Mouse (Mus musculus) lung, embryonic 14.5 days (tissue): ENCODE results near the gene Fhit. TPM values are rescaled to one million over a fixed set of nuclear protein-coding genes. Genes with fewer than 3 reads are reported as not detected.

ENCODE experiments used
- ATAC-seq: fragments of 200-750 bp; cut with Nextera tagmentation; 2 replicates; pipeline ENCODE4 v1.8.0; 2017; ENCODE audit warnings: mild to moderate bottlenecking, moderate TSS enrichment, moderate library complexity; ENCODE audit not compliant: insufficient read depth
- DNase-seq: peaks from one replicate; pipeline ENCODE4 v3.0.0-alpha.2; 2015
- H3K27ac ChIP-seq: fragments of 300-500 bp; sonication (generic); 2 replicates; pipeline ENCODE4 v1.5.1; 2014; ENCODE audit warnings: low read depth, mild to moderate bottlenecking, moderate library complexity
- H3K27me3 ChIP-seq: fragments of 300-500 bp; sonication (generic); 2 replicates; pipeline ENCODE4 v1.6.1; 2014; ENCODE audit warnings: low read length, control low read depth; ENCODE audit not compliant: insufficient read depth
- H3K36me3 ChIP-seq: fragments of 300-500 bp; sonication (generic); 2 replicates; pipeline ENCODE4 v1.6.1; 2014; ENCODE audit warnings: control low read depth; ENCODE audit not compliant: insufficient read depth
- H3K4me1 ChIP-seq: fragments of 300-500 bp; sonication (generic); 2 replicates; pipeline ENCODE4 v1.6.1; 2014; ENCODE audit warnings: antibody characterized with exemption, control low read depth; ENCODE audit not compliant: insufficient read depth
- H3K4me2 ChIP-seq: fragments of 300-500 bp; sonication (generic); 2 replicates; pipeline ENCODE4 v1.6.1; 2014; ENCODE audit warnings: mild to moderate bottlenecking
- H3K4me3 ChIP-seq: fragments of 300-500 bp; sonication (generic); 2 replicates; pipeline ENCODE4 v1.5.1; 2014; ENCODE audit warnings: low read depth, low read length
- H3K9ac ChIP-seq: fragments of 300-500 bp; sonication (generic); 2 replicates; pipeline ENCODE4 v1.6.1; 2014
- H3K9me3 ChIP-seq: fragments of 300-500 bp; sonication (generic); 2 replicates; pipeline ENCODE4 v1.6.1; 2016; ENCODE audit warnings: low read depth, low read length, control low read depth
- CTCF ChIP-seq: IDR thresholded peaks from 2 replicates; pipeline ENCODE4 v1.5.1; 2016; ENCODE audit warnings: antibody characterized with exemption, low read depth
- WGBS: fragments of 180-500 bp; shearing (Covaris S2); extraction: QIAGEN DNeasy Blood & Tissue Kit; methylation state at CpG from one replicate; pipeline ENCODE4 v1.1.7; 2014; 5-methylcytosine and 5-hydroxymethylcytosine counted together
- polyA plus RNA-seq: library from polyadenylated mRNA; unstranded; fragments of >200 nt; fragmentation: Nextera tagmentation; extraction: Ambion mirVana; gene quantifications from 2 replicates; pipeline ENCODE4 v1.2.1, GENCODE M21; 2014

Fhit gene
- polyA plus RNA-seq, 1 experiment from 2014 or later, result 5.3 TPM

DNA sequence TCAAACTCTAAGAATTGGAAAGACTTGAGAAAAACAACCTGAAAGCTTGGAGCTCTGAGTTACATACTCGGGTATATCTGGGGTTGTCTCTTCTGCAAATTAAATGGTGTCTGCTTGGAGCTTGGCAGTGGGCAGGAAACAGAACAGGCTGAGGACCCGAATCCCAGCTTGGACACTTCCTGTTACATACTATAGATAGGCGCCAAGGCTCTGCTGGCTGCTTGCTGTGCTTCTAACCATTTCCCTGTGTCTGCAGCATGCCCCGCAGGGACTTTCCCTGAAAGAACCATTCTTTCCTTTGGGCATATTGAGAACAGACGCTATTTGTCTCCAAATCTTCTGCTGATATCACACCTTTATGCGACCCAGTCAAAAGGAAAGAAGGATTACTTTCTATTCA, 1606.0 kb downstream of the Fhit start:
- WGBS, result 54% methylated on average over 6 of the region's 6 CpGs

DNA sequence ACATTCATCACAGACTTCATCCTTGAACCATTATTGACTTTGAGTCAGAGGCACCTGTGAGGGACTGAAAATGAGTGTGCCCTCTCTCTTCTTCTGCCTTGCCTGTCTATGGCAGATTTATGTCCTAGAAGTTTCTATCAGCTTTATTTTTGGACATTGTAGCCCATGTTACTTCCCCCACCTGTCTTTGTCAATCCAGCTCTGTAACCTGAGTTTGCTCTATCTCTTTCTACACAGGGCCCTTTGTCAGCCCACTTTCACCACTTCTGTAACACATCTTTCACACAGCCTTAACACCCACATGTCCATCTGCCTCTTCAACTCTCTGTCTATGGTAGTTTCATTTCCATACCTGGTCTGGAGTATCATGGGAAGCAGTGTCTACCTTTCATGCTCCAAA, 1609.7 kb downstream of the Fhit start:
- TF ChIP-seq CTCF, result no peak
- ATAC-seq, result no peak
- Histone ChIP-seq H3K4me3 (no peak overlapping the region), H3K4me2 (no peak overlapping the region), H3K9ac (no peak overlapping the region), H3K4me1 (no peaks in the 10 kb centered on the region), H3K27me3 (no peaks in the 10 kb centered on the region), H3K9me3 (no peaks in the 10 kb centered on the region), H3K36me3 (no peaks in the 10 kb centered on the region), H3K27ac (no peak overlapping the region)
- no peak for DNase-seq

More for the DNA sequence above, 1606.0 kb downstream of the Fhit start:
- TF ChIP-seq CTCF, result no peak
- 0 out of 2 replicates have a peak, but pooled peaks have one; percentile 14 for ATAC-seq
- no peaks in the 10 kb centered on the region for H3K36me3 ChIP-seq
- no peaks in the 10 kb centered on the region for H3K9me3 ChIP-seq
- DNase-seq, result peak; percentile 43
- no peaks in the 10 kb centered on the region for H3K27me3 ChIP-seq
- H3K9ac ChIP-seq, result no peak overlapping the region
- no peak overlapping the region for H3K4me3 ChIP-seq
- H3K27ac ChIP-seq, result no peak overlapping the region
- no peak overlapping the region for H3K4me2 ChIP-seq
- no peaks in the 10 kb centered on the region for H3K4me1 ChIP-seq

DNA sequence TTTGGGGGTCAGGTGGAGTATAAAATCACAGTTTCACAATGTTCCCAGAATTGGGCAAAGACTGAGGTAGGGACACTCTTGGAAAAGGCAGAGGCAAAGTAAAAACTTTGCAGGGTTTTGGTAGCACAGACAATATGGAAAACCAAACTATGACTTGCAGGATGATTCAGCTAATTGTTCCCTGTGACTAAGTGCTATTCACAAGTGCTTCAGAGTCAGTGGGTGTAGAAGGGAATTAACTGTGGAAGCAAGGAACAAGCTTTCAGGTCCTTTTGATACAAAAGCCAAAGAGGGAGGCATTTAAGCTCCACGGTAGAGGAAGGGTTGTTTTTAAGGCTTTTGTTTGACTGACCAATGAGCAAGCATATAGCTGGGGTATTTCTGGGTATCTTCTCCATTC, 1613.9 kb downstream of the Fhit start:
- 65% methylated on average over 1 of the region's 1 CpGs for WGBS
- H3K27ac ChIP-seq, result no peak overlapping the region
- TF ChIP-seq CTCF, result no peak
- H3K9ac ChIP-seq, result no peak overlapping the region
- no peaks in the 10 kb centered on the region for H3K4me1 ChIP-seq
- no peak overlapping the region for H3K4me3 ChIP-seq
- H3K4me2 ChIP-seq, result no peak overlapping the region
- H3K36me3 ChIP-seq, result no peaks in the 10 kb centered on the region
- DNase-seq (no peak), ATAC-seq (no peak)
- no peaks in the 10 kb centered on the region for H3K9me3 ChIP-seq
- no peaks in the 10 kb centered on the region for H3K27me3 ChIP-seq

- H3K4me1 ChIP-seq, result no peaks in the 10 kb centered on the region
- H3K27me3 ChIP-seq, result no peaks in the 10 kb centered on the region
- no peak for TF ChIP-seq CTCF
- H3K9ac ChIP-seq, result no peak overlapping the region
- H3K4me2 ChIP-seq, result no peak overlapping the region
- ATAC-seq (no peak), DNase-seq (no peak)
- no peak overlapping the region for H3K27ac ChIP-seq
- 59% methylated on average over 3 of the region's 3 CpGs for WGBS
- no peaks in the 10 kb centered on the region for H3K9me3 ChIP-seq
- H3K4me3 ChIP-seq, result no peak overlapping the region
- H3K36me3 ChIP-seq, result no peaks in the 10 kb centered on the region
Observed at GRCm38 (mm10) chr14:9544364-9544763, 1617.5 kb downstream of the Fhit start.

- Histone ChIP-seq H3K4me3 (no peak overlapping the region), H3K27me3 (no peaks in the 10 kb centered on the region), H3K9ac (no peak overlapping the region), H3K4me2 (no peak overlapping the region), H3K4me1 (no peaks in the 10 kb centered on the region), H3K27ac (no peak overlapping the region), H3K9me3 (no peaks in the 10 kb centered on the region), H3K36me3 (no peaks in the 10 kb centered on the region)
- 65% methylated on average over 6 of the region's 6 CpGs for WGBS
- no peak for DNase-seq
- no peak for ATAC-seq
- no peak for TF ChIP-seq CTCF
Observed at GRCm38 (mm10) chr14:9535491-9535890, 1626.3 kb downstream of the Fhit start.

- no peaks in the 10 kb centered on the region for H3K36me3 ChIP-seq
- no peak overlapping the region for H3K9ac ChIP-seq
- no peaks in the 10 kb centered on the region for H3K27me3 ChIP-seq
- no peak overlapping the region for H3K27ac ChIP-seq
- no peak for ATAC-seq
- H3K4me3 ChIP-seq, result no peak overlapping the region
- DNase-seq, result no peak
- WGBS, result 83% methylated on average over 4 of the region's 4 CpGs
- TF ChIP-seq CTCF, result no peak
- no peak overlapping the region for H3K4me2 ChIP-seq
- H3K9me3 ChIP-seq, result no peaks in the 10 kb centered on the region
- no peaks in the 10 kb centered on the region for H3K4me1 ChIP-seq
Observed at GRCm38 (mm10) chr14:9529247-9529646, 1632.6 kb downstream of the Fhit start.

- Histone ChIP-seq H3K9ac (no peak overlapping the region), H3K36me3 (no peaks in the 10 kb centered on the region), H3K27ac (no peak overlapping the region), H3K9me3 (no peaks in the 10 kb centered on the region), H3K4me2 (no peak overlapping the region), H3K4me3 (no peak overlapping the region), H3K4me1 (no peaks in the 10 kb centered on the region), H3K27me3 (no peaks in the 10 kb centered on the region)
- ATAC-seq (no peak), DNase-seq (no peak)
- TF ChIP-seq CTCF, result no peak
- whole genome bisulfite sequencing, result 90% methylated on average over 3 of the region's 3 CpGs
Observed at GRCm38 (mm10) chr14:9526136-9526535, 1635.7 kb downstream of the Fhit start.

- H3K4me1 ChIP-seq, result no peaks in the 10 kb centered on the region
- H3K9me3 ChIP-seq, result no peaks in the 10 kb centered on the region
- H3K27me3 ChIP-seq, result no peaks in the 10 kb centered on the region
- DNase-seq (no peak), ATAC-seq (no peak)
- no peak overlapping the region for H3K4me2 ChIP-seq
- no peak overlapping the region for H3K9ac ChIP-seq
- WGBS, result 70% methylated on average over 2 of the region's 2 CpGs
- no peaks in the 10 kb centered on the region for H3K36me3 ChIP-seq
- TF ChIP-seq CTCF, result no peak
- no peak overlapping the region for H3K4me3 ChIP-seq
- H3K27ac ChIP-seq, result no peak overlapping the region
Observed at GRCm38 (mm10) chr14:9517651-9518050, 1644.2 kb downstream of the Fhit start.
